Mouse (Mus musculus): ENCODE measurements around the gene Ptch1.

DNA sequence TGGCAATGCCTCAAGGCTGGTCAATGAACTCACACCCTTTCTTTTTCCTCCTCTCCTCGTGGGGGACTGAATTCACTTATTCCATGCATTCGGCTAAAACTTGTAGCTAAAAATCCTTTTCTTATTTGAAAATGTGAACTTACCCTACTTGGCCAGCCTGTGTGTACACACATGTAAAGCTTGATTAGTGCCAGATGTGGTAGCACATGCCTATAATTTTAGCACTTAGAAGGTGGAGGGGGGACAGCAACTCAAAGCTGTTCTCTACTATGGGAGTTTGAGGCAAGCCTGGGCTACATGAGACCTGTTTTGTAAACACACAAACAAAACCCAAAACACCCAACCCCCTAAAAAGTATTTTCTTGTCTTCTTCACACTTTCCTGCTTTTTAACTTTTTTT lies 56.9 kb downstream of the Ptch1 start:
- TF ChIP-seq POLR2A (IDR thresholded peaks at IDR 0.05; ENCODE audit: control insufficient read depth in 1 of 2, insufficient read depth in 1 of 2, low read depth in 1 of 2, low read length in 2 of 2, poor library complexity in 1 of 2): no peak
- TF ChIP-seq MEF2A (IDR thresholded peaks at IDR 0.05; ENCODE audit: extremely low read depth, insufficient replicate concordance, low read depth, low read length, poor library complexity, severe bottlenecking): no peak
- no peak for TF ChIP-seq CHD2 (IDR thresholded peaks at IDR 0.05; ENCODE audit: low read length)
- TF ChIP-seq CTCF (IDR thresholded peaks at IDR 0.05 in 2 of 3, conservative IDR thresholded peaks at IDR 0.05 in 1 of 3; ENCODE audit: control insufficient read depth in 1 of 3, insufficient read depth in 1 of 3, low read depth in 2 of 3, low read length in 3 of 3, poor library complexity in 1 of 3, severe bottlenecking in 1 of 3): no peak
- no peak for TF ChIP-seq GATA1 (IDR thresholded peaks at IDR 0.05; ENCODE audit: low read depth, low read length)
- no peak for TF ChIP-seq USF2 (IDR thresholded peaks at IDR 0.05; ENCODE audit: borderline replicate concordance in 1 of 2, insufficient read depth in 1 of 2, low read depth in 1 of 2, low read length in 2 of 2)
- no peak for TF ChIP-seq TAL1 (IDR thresholded peaks at IDR 0.05; ENCODE audit: low read length)
- no peak for TF ChIP-seq TBP (IDR thresholded peaks at IDR 0.05; ENCODE audit: low read depth, low read length)
- no peak for TF ChIP-seq ZMIZ1 (IDR thresholded peaks at IDR 0.05; ENCODE audit: low read depth, low read length)
- TF ChIP-seq HCFC1 (IDR thresholded peaks at IDR 0.05; ENCODE audit: low read depth, low read length): no peak
- TF ChIP-seq POLR2AphosphoS2 (IDR thresholded peaks at IDR 0.05; ENCODE audit: low read length): no peak
- TF ChIP-seq EP300 (IDR thresholded peaks at IDR 0.05; ENCODE audit: low read depth in 1 of 2, low read length in 2 of 2): no peak
- TF ChIP-seq ZC3H11A (IDR thresholded peaks at IDR 0.05; ENCODE audit: low read depth, low read length): no peak
- TF ChIP-seq NRF1 (IDR thresholded peaks at IDR 0.05; ENCODE audit: insufficient read depth, low read depth, low read length, poor library complexity, severe bottlenecking): no peak
